Mouse (Mus musculus): ENCODE data around the gene Cmya5. TPM values are rescaled to one million over a fixed set of nuclear protein-coding genes. Genes with fewer than 3 reads are reported as not detected.

Gene Cmya5
- total RNA-seq, 2 experiments from 2014 or later = 0.17 TPM; not detected in 1

DNA sequence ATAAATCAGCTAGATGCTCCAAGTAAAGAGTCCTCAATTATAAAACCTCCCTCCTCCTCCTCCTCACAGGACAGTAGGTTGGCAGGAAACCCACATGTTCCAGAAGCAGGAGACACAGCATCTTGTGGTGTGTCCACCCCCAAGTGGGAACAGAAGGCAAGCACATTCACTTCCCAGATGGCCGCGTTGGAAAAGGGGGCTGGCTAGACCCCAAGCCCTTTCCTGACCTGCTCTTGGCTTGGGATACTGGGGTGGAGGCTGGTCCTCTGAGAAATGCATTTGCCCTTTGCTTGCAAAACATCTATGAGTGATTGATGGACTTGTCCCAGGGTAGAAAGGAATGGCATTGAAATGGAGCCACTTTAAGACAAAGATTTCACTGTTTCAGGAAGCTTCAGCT, 142.1 kb downstream of the Cmya5 start:
- no peak for ATAC-seq (replicated peaks; ENCODE audit: low FRiP score, poor library complexity, severe bottlenecking)

DNA sequence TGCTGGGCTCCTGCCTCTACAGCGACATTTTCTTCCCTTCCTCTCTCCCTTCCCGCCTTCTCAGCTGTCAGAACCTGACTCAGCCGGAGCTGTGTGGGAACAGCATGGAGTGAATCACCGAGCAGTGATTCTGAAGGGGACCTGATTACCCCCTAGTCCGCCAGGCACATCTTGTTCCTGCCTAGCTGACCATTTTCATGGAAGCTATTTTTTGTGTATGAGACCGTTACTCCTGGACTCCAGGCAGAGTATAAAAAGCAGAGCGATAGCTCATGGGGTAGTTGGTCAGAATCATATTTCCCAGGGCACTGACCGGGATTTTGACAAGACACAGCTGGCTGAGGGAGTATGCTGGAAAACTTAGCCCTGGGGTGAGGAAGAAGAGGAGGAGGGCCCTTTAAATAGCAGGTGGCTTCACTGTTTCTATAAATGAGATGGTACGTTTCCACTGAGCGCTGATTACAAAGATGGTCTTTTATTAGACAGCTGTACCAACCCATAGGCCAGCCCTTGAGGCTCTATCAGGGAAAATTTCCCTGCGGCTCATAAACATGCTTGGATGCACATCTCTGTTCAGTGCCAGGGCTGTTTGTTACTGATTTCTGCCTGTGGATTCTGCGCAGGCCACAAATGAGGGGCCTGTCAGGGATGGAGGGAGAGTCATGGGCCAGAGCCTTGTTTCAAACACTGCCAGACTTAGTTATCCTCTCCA, 143.7 kb downstream of the Cmya5 start:
- ATAC-seq (replicated peaks; ENCODE audit: low FRiP score, poor library complexity, severe bottlenecking) = no peak

DNA sequence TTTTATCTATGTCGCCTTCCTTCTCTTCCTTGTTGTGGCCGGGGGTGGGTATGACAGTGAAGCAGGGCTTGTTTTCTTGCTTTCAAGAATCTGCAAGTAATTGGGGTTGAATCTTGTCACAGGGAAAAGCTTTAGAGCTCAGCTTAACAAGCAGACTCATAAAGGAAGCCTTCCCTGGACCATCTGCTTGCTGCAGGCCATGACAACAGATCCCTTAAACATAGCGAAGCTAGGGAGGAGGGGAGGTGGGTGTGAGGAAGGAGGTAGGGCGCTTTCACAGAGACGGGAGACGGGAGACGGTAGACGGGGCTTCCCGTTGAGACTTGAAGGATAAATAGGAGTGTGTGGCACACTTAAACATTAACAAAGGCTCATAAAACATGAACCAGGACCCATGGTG, 144.7 kb downstream of the Cmya5 start:
- no peak for ATAC-seq (replicated peaks; ENCODE audit: low FRiP score, poor library complexity, severe bottlenecking)

DNA sequence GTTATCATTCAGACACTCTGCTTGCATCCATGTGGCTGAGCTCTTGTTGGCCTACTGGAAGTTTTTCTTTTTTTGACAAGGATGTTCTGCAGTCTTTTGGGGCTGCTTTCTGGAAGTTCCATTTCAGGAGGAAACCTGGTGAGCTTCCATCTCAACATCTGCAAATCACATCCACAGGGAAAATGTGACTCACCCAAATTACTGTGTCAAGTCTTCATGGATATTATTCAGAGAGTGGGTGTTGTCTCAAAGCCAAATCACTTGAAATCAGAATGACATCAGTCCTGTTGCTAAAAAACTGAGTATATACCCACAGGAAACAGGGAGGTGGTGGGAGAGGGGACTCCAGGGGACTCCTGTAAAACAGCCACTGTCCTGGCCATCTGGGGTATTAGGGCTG, 149.8 kb downstream of the Cmya5 start:
- no peak for ATAC-seq (replicated peaks; ENCODE audit: low FRiP score, poor library complexity, severe bottlenecking)

DNA sequence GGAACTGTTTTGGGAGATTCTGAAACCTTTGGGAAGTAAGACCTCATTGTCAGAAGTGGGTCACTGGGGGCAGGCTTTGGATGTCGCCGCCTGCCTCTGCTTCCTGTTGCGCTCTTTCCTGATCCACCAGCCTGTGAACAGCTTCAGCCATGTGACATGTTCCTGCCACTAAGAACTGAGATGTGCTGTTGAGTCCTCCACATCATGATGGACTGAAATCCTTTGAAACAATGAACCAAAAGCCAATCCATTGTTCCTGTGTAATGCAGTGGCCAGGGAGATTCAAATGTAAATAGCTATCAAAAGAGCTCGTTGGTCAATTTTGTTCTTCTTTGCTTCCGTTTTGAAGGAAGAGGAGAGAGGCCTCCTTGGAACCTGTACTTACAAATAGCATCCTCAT, 151.7 kb downstream of the Cmya5 start:
- no peak for ATAC-seq (replicated peaks; ENCODE audit: low FRiP score, poor library complexity, severe bottlenecking)

Other genes starting within 250 kb of the Cmya5 start
- 32.1 and 40.3 TPM in 2 replicates for gene Tent2, start 47.7 kb upstream of the Cmya5 start, total RNA-seq (2015; ENCODE audit: low replicate concordance)
- gene Tent2, start 47.7 kb upstream of the Cmya5 start, total RNA-seq (2017; ENCODE audit: low replicate concordance) = 13.0 and 38.6 TPM in 2 replicates
- 4.2 and 11.3 TPM in 2 replicates for gene Homer1, start 154.9 kb upstream of the Cmya5 start, total RNA-seq (2015; ENCODE audit: low replicate concordance)
- gene Homer1, start 154.9 kb upstream of the Cmya5 start, total RNA-seq (2017; ENCODE audit: low replicate concordance) = 5.9 and 8.9 TPM in 2 replicates

Measured in erythroblast, adult 5-6 weeks (primary cell).